Mouse (Mus musculus) CH12.LX (cell line): Measurements from ENCODE around the gene Bsg.

Experiments used
- CTCF ChIP-seq, 2 experiments: IDR thresholded peaks in 1 of 2; conservative IDR thresholded peaks in 1 of 2; 2 replicates each; pipeline ENCODE4 v1.5.1; 2011 to 2012; ENCODE audit warnings: low read depth in 2 of 2, low read length in 2 of 2, improper control_type of control experiment in 1 of 2, inconsistent platforms in 1 of 2, mild to moderate bottlenecking in 1 of 2, moderate library complexity in 1 of 2
- EP300 ChIP-seq: IDR thresholded peaks from 2 replicates; pipeline ENCODE4 v1.6.1; 2011; ENCODE audit warnings: low read length, improper control_type of control experiment
- JUND ChIP-seq: conservative IDR thresholded peaks from 2 replicates; pipeline ENCODE4 v1.6.1; 2011; ENCODE audit warnings: low read depth, low read length, improper control_type of control experiment
- MAX ChIP-seq: IDR thresholded peaks from 2 replicates; pipeline ENCODE4 v1.6.1; 2011; ENCODE audit warnings: low read length, improper control_type of control experiment
- PAX5 ChIP-seq: IDR thresholded peaks from 2 replicates; pipeline ENCODE4 v1.6.1; 2012; ENCODE audit warnings: low read length, inconsistent platforms, mixed read lengths
- POLR2A ChIP-seq: IDR thresholded peaks from 2 replicates; pipeline ENCODE4 v1.6.1; 2011; ENCODE audit warnings: low read depth, mild to moderate bottlenecking, improper control_type of control experiment, low read length
- POLR2AphosphoS2 ChIP-seq: IDR thresholded peaks from 2 replicates; pipeline ENCODE4 v1.6.1; 2011; ENCODE audit warnings: low read depth, low read length, improper control_type of control experiment
- RCOR1 ChIP-seq: conservative IDR thresholded peaks from 2 replicates; pipeline ENCODE4 v1.6.1; 2012; ENCODE audit warnings: low read depth, mild to moderate bottlenecking, inconsistent platforms, low read length, improper control_type of control experiment
- TCF12 ChIP-seq: IDR thresholded peaks from 2 replicates; pipeline ENCODE4 v1.6.1; 2014; ENCODE audit warnings: low read depth, mild to moderate bottlenecking, inconsistent platforms, low read length, improper control_type of control experiment
- ZC3H11A ChIP-seq: IDR thresholded peaks from 2 replicates; pipeline ENCODE4 v1.6.1; 2012; ENCODE audit warnings: low read depth, mild to moderate bottlenecking, inconsistent platforms, low read length, improper control_type of control experiment
- ZKSCAN1 ChIP-seq: IDR thresholded peaks from 2 replicates; pipeline ENCODE4 v1.6.1; 2012; ENCODE audit warnings: low read depth, inconsistent platforms, low read length, improper control_type of control experiment, borderline replicate concordance
- ZNF384 ChIP-seq: IDR thresholded peaks from 2 replicates; pipeline ENCODE4 v1.6.1; 2012; ENCODE audit warnings: low read depth, low read length, improper control_type of control experiment, inconsistent platforms

- TF ChIP-seq ZKSCAN1, result no peak
- no peak for TF ChIP-seq EP300
- no peak for TF ChIP-seq TCF12
- TF ChIP-seq ZC3H11A, result no peak
- TF ChIP-seq RCOR1, result no peak; the same call in 1 of the 2 replicates
- TF ChIP-seq POLR2A, result no peak
- TF ChIP-seq JUND, result no peak
- TF ChIP-seq PAX5, result no peak
- no peak for TF ChIP-seq CTCF (conservative IDR thresholded peaks at IDR 0.05 in 1 of 2, IDR thresholded peaks at IDR 0.05 in 1 of 2; ENCODE audit: low read depth in 2 of 2, low read length in 2 of 2)
- TF ChIP-seq ZNF384, result no peak
- no peak for TF ChIP-seq MAX
- TF ChIP-seq POLR2AphosphoS2, result no peak
These were observed 23.4 kb upstream of the Bsg start for GRCm38 (mm10) chr10:79680606-79681495.
